Mouse (Mus musculus) heart, embryonic 14.5 days (tissue): ENCODE results near the gene Jarid2. TPM values are rescaled to one million over a fixed set of nuclear protein-coding genes. Genes with fewer than 3 reads are reported as not detected.

Experiments used
- ATAC-seq: fragments of 200-750 bp; cut with Nextera tagmentation; 2 replicates; pipeline ENCODE4 v1.8.0; 2017; ENCODE audit warnings: low read depth, moderate TSS enrichment; ENCODE audit not compliant: insufficient number of reproducible peaks, insufficient read depth, low FRiP score
- H3K27ac ChIP-seq, 2 experiments: fragments of 200-500 bp in 1 of 2; fragments of 300-500 bp in 1 of 2; sonication (generic) in 1 of 2; replicated peaks in 1 of 2; 2 replicates each; pipeline ENCODE4 v1.5.1; 2012 to 2014; ENCODE audit warnings: low read depth in 2 of 2, low read length in 2 of 2, control low read depth in 1 of 2, mild to moderate bottlenecking in 1 of 2, mixed read lengths in 1 of 2; ENCODE audit not compliant: control insufficient read depth in 1 of 2, insufficient read depth in 1 of 2
- H3K27me3 ChIP-seq: fragments of 300-500 bp; sonication (generic); 2 replicates; pipeline ENCODE4 v1.6.1; 2014; ENCODE audit warnings: mild to moderate bottlenecking, low read length, control low read depth; ENCODE audit not compliant: control insufficient read depth, insufficient read depth
- H3K36me3 ChIP-seq: fragments of 300-500 bp; sonication (generic); 2 replicates; pipeline ENCODE4 v1.6.1; 2014; ENCODE audit warnings: mild to moderate bottlenecking, control low read depth, low read length, mixed read lengths; ENCODE audit not compliant: control insufficient read depth, insufficient read depth
- H3K4me1 ChIP-seq, 2 experiments: fragments of 200-500 bp in 1 of 2; fragments of 300-500 bp in 1 of 2; sonication (generic) in 1 of 2; 2 replicates each; pipeline ENCODE4 v1.6.1; 2012 to 2014; ENCODE audit warnings: low read length in 2 of 2, control low read depth in 1 of 2, mixed read lengths in 1 of 2; ENCODE audit not compliant: control insufficient read depth in 2 of 2, insufficient read depth in 2 of 2
- H3K4me2 ChIP-seq: fragments of 300-500 bp; sonication (generic); 2 replicates; pipeline ENCODE4 v1.6.1; 2014; ENCODE audit warnings: mild to moderate bottlenecking, low read length
- H3K4me3 ChIP-seq, 2 experiments: fragments of 200-500 bp in 1 of 2; fragments of 300-500 bp in 1 of 2; sonication (generic) in 1 of 2; 2 replicates each; pipeline ENCODE4 v1.5.1; 2012 to 2014; ENCODE audit warnings: low read length in 2 of 2, mild to moderate bottlenecking in 2 of 2, control low read depth in 1 of 2, low read depth in 1 of 2, moderate library complexity in 1 of 2; ENCODE audit not compliant: control insufficient read depth in 1 of 2, insufficient read depth in 1 of 2
- H3K9ac ChIP-seq: fragments of 300-500 bp; sonication (generic); 2 replicates; pipeline ENCODE4 v1.6.1; 2014; ENCODE audit warnings: mild to moderate bottlenecking, low read length
- H3K9me3 ChIP-seq: fragments of 300-500 bp; sonication (generic); 2 replicates; pipeline ENCODE4 v1.6.1; 2016; ENCODE audit warnings: low read length, control low read depth; ENCODE audit not compliant: control insufficient read depth
- WGBS: fragments of 180-500 bp; shearing (Covaris S2); extraction: QIAGEN DNeasy Blood & Tissue Kit; methylation state at CpG from one replicate; pipeline ENCODE4 v1.1.7; 2014; 5-methylcytosine and 5-hydroxymethylcytosine counted together
- polyA plus RNA-seq: library from polyadenylated mRNA; unstranded; fragments of >200 nt; fragmentation: Nextera tagmentation; extraction: Ambion mirVana; gene quantifications from 2 replicates; pipeline ENCODE4 v1.2.1, GENCODE M21; 2014

Jarid2 gene
- polyA plus RNA-seq, 1 experiment from 2014 or later: 17.4 TPM

DNA sequence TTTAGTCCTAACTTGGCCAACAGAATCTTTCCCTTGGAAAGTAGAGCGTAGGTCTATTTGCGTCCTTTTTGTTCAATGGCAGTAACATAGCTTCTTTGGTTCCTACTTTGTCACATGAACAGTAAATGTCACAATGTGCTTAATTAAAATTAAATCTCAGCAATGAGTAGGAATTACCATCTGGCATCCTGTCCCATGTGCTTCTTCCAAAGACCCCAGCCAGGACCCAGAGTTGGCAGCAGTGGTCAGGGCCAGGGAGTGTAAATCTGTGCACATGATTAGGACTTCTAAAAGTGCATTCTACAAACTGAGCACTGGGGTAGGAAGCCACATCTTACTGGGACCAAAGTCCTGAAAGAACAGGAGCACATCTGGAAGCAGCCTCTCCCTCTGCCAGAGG, 189.0 kb downstream of the Jarid2 start:
- 95% methylated on average over 2 of the region's 2 CpGs for WGBS

DNA sequence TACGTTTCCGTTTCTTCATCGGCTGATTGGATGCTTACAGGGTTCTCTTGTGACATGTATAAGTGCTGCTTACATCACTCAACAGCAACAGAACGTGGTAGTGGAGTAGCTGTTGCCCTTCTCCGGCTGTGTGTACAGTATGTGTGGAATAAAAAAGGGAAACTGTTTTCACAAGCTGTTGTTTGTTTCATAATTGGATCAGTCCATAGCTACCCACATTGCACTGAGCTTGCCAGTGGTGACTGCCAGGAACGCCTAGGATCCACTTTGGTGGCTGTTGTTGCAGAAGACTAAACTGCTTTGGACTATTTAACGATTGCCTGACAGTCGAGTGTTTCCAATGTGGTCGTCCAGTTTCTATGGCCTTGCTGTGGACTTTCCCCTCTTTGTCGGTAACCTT, 191.8 kb downstream of the Jarid2 start:
- no peak for ATAC-seq

More for the DNA sequence above, 189.0 kb downstream of the Jarid2 start:
- H3K27me3 ChIP-seq: no peaks in the 10 kb centered on the region
- no peak overlapping the region for H3K4me3 ChIP-seq
- H3K4me2 ChIP-seq: no peak overlapping the region
- H3K36me3 ChIP-seq: peaks cover 100% of the 10 kb centered on the region
- no peaks in the 10 kb centered on the region for H3K9me3 ChIP-seq
- no peak overlapping the region for H3K9ac ChIP-seq
- no peak overlapping the region for H3K27ac ChIP-seq
- no peak for ATAC-seq
- 0 out of 4 replicates have a peak, but pooled peaks cover 0 to 2% of the 10 kb centered on the region in 2 experiments for H3K4me1 ChIP-seq

DNA sequence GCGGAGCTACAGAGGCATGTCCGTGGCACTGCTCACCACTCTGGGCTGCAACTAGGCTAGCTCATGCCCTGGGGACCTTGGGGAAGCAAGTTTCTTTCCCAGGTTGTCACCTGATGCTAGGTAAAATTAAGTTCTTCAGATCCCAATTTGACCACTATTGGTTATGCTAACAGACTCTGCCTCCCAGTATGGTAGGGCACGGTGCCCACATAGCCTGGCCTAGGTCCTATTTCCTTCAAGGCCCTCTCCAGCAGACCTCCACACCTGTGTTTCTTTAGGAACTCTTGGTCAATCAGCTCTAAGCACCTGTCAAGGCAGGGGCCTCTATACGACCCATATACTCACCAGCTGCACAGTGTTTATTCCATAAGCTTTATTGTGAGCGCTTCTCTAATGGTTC, 192.4 kb downstream of the Jarid2 start:
- 94% methylated on average over 5 of the region's 5 CpGs for WGBS
- no peaks in the 10 kb centered on the region for H3K27me3 ChIP-seq
- H3K4me2 ChIP-seq: no peak overlapping the region
- no peak for ATAC-seq
- H3K36me3 ChIP-seq: peaks cover 96% of the 10 kb centered on the region
- no peaks in the 10 kb centered on the region for H3K9me3 ChIP-seq
- no peak overlapping the region for H3K27ac ChIP-seq
- no peaks in the 10 kb centered on the region for H3K4me1 ChIP-seq
- H3K4me3 ChIP-seq: no peak overlapping the region
- no peak overlapping the region for H3K9ac ChIP-seq

More for the DNA sequence above, 191.8 kb downstream of the Jarid2 start:
- no peak overlapping the region for H3K27ac ChIP-seq
- H3K36me3 ChIP-seq: peaks cover 100% of the 10 kb centered on the region
- no peak overlapping the region for H3K4me3 ChIP-seq
- H3K4me1 ChIP-seq: no peaks in the 10 kb centered on the region
- H3K4me2 ChIP-seq: no peak overlapping the region
- no peaks in the 10 kb centered on the region for H3K27me3 ChIP-seq
- 82% methylated on average over 10 of the region's 10 CpGs for WGBS
- H3K9ac ChIP-seq: no peak overlapping the region
- no peaks in the 10 kb centered on the region for H3K9me3 ChIP-seq

DNA sequence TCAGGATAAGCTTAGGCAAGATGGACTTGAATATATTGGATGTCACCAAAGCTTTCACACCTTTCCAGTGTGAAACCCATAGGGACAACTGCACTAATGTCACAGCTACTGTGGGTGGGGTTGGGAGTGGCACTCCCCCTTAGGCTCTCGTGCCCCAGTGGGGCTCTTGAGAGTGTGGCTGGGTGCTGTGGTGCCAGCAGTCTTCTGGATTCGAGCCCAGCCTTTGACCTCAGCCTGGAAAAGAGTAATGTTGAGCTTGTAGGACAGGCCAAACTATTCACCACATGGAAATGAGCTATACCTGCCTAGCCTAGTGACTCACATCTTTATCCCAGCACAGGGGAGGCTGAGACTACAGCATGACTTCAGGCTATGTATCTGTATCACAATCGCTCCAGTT, 194.8 kb downstream of the Jarid2 start:
- WGBS: 72% methylated on average over 3 of the region's 3 CpGs

DNA sequence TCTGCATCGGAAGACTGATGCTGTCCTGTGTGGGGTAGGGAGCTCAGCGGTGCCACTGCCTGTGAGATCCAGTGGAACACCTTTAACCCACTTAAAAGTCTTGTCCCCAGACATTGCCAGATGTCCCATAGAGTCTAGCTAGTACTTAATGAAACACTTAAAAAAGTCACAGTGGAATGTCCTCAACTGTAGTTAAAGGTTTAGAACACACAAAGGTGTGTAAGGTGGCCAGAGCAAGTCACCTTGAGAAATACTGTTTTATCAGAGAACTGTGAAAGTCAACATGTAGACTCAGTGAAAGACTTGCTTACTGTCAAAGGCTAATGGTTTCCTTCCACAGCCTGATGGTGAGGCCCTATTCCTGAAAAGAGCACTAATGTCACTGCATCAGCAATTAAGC, 195.9 kb downstream of the Jarid2 start:
- Histone ChIP-seq H3K9ac (no peak overlapping the region), H3K4me1 (no peaks in the 10 kb centered on the region), H3K4me3 (no peak overlapping the region), H3K27me3 (no peaks in the 10 kb centered on the region), H3K9me3 (no peaks in the 10 kb centered on the region), H3K36me3 (peaks cover 72% of the 10 kb centered on the region), H3K4me2 (no peak overlapping the region), H3K27ac (no peak overlapping the region)
- no peak for ATAC-seq
- 92% methylated on average over 2 of the region's 2 CpGs for WGBS

More for the DNA sequence above, 194.8 kb downstream of the Jarid2 start:
- peaks cover 82% of the 10 kb centered on the region for H3K36me3 ChIP-seq
- H3K4me2 ChIP-seq: no peak overlapping the region
- no peaks in the 10 kb centered on the region for H3K27me3 ChIP-seq
- ATAC-seq: no peak
- H3K27ac ChIP-seq: no peak overlapping the region
- H3K4me3 ChIP-seq: no peak overlapping the region
- H3K9ac ChIP-seq: no peak overlapping the region
- H3K4me1 ChIP-seq: no peaks in the 10 kb centered on the region
- H3K9me3 ChIP-seq: no peaks in the 10 kb centered on the region

DNA sequence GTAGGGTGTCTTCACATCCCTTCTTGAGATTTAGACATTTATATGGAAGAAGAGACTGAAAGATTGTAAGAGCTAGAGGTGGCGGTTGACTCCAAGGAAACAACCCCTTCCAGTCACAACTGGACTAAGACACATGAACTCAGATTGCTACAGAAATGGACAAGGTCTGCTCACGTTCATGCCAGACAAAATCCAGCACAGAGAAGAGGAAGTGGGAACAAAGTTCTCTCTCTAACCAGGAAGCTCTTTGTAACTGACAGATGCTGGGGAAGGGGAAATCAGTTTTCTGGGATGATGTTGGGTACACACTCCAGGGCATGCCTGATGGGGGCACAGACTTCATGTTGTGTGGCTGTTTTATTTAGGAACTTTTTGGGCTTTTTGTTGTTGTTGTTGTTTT, 197.0 kb downstream of the Jarid2 start:
- ATAC-seq: no peak
- Histone ChIP-seq H3K9me3 (no peaks in the 10 kb centered on the region), H3K4me2 (no peak overlapping the region), H3K27ac (no peak overlapping the region), H3K36me3 (peaks cover 69% of the 10 kb centered on the region), H3K27me3 (no peaks in the 10 kb centered on the region), H3K9ac (no peak overlapping the region), H3K4me1 (no peaks in the 10 kb centered on the region), H3K4me3 (no peak overlapping the region)
- WGBS: 73% methylated on average over 2 of the region's 2 CpGs

DNA sequence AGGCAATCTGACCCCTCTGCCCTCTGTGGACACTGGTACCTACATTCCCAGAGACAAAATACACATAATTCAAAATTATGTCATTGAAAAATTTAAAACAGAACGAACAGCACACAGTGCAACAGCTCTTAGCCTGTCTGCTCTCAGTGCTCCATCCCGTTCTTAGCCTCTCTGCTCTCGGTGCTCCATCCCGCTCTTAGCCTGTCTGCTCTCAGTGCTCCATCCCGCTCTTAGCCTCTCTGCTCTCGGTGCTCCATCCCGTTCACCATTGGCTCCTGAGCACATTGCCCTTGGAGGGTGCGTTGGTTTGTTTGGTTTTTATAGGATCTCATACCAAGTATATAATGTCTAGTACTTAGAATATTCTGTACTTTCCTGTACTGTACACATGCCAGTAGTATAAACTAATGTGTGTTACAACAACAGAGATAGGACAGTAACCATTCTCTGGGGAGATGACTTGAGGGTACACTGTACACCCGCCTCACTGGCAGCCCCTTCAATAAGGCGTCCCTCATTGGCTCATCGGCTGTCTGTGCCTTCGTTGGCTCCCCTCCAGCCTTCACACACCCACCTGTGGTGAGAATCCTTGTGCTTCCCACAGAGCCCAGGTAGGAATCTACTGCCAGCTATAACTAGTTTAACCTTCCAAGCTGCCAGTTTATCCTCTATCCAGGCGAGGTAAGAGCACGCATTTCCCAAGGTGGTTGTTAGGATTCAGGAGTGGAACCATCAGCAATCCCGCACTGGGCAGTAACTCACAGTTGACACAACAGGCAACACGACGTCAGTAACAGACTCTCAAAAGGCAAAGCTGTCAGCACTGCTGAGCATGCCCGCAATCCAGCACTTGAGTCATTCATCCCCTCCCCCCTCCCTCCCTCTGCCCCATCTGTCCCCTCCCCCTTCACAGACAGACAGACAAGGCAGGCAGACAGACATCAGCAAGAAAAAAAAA, 203.3 kb downstream of the Jarid2 start:
- Histone ChIP-seq H3K36me3 (peaks cover 14% of the 10 kb centered on the region), H3K4me2 (peak overlapping the region; percentile 37; the same call in 1 of the 2 replicates), H3K9me3 (no peaks in the 10 kb centered on the region), H3K4me3 (no peak overlapping the region), H3K27me3 (no peaks in the 10 kb centered on the region), H3K27ac (peak overlapping the region in 1 of 2 experiments; percentile 34; a peak in 1 of 4 replicates), H3K4me1 (peaks cover 9 to 26% of the 10 kb centered on the region in 2 experiments), H3K9ac (peak overlapping the region; percentile 27; the same call in 1 of the 2 replicates)
- WGBS: 58% methylated on average over 18 of the region's 18 CpGs
- peak; percentile 31; the same call in 1 of the 2 replicates for ATAC-seq
